Mouse (Mus musculus) heart, postnatal 4 days (tissue): ENCODE measurements around the gene Kank2. TPM values are rescaled to one million over a fixed set of nuclear protein-coding genes. Genes with fewer than 3 reads are reported as not detected.
A peak's percentile ranks its signal among the peaks of the same experiment; 100 is the strongest.
"Not testable (repeated sequence)": the region's sequence is repeated elsewhere in the genome, so short reads cannot be mapped to it uniquely, and the experiment has no call there.

ENCODE experiments used
- DNase-seq: peaks from one replicate; pipeline ENCODE4 v3.0.0; 2021
- total RNA-seq, 2 experiments: library from RNA; stranded (reverse); gene quantifications; 2 replicates each; pipeline ENCODE4 v1.2.3; 2021

Kank2 gene
- total RNA-seq, 2 experiments from 2014 or later = 50.7 to 53.7 TPM

DNA sequence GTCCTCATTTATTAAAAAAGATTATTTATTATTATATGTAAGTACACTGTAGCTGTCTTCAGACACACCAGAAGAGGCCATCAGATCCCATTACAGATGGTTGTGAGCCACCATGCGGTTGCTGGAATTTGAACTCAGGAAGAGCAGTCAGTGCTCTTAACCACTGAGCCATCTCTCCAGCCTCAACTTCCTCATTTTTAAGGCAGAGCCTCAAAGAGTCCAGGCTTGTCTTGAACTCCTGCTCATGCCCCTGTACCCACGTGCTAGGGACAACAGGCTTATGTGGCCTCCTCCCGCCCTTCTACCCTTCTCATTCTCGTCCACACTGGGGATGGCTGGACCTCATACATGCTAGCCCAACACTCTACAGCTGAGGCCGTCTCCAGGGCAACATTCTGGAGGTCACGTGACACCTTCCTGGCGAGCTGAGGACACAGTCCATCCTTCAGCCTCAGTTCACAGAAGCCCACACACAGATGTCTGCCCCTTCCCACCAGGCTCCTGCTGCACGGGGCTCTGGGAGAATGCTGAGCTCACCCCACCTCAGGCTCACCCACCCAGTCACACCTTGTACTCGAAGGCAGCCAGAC, 18.3 kb upstream of the Kank2 start:
- no peak for DNase-seq

DNA sequence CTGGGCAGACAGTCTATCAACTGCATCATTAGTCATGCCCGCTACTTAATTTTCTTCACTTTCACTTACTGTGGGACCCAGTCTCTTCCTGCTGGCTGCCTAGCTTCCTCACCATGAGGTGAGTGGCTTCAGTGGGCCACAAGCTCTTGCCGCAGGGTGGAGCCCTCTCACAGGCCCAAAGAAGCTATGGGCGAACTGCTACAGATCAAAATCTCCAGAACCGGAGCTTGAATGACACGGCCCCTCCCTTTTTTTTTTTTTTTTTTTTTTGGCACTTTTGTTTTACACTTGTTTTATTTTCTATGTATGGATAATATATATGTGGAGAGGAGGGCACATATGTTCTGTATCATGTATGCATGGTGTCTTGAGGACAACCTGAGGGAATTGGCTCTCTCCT, 12.6 kb upstream of the Kank2 start:
- no peak for DNase-seq

DNA sequence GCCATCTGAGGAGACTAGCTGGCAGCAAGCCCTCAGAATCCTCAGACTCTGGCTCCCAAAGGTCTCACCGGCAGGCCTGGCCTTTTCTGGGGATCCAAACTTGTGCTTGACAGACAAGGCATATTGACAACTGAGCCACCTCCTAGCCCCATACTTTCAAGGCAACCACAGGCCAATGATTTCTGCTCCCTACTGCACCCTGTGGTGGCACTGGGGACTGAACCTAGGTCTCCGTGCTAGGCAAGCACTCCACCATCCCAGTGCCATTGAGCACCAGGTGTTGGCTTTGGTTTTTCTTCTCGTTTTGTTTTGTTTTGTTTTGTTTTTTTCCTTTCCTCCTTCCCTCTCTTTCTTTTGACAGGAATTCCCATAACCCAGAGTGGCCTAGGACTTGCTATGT, 10.0 kb upstream of the Kank2 start:
- DNase-seq = no peak

DNA sequence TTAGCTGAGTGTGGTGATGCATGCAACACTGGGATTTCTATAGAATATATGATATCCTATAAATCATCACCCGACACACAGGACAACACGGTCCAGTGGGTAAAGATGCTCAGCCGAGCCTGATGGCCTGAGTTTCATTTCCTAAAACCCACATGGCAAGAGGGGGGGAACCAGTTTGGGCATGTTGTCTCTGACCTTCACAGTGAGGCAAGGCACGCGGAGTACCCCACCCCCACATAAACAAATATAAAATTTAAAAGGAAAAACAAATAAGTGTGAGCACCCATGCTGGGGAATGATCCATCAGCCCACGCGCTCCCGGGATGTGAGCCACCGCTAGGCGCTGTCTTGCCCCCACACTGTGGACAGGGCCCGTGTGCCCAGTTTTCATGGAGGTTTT, 8.4 kb upstream of the Kank2 start:
- no peak for DNase-seq

DNA sequence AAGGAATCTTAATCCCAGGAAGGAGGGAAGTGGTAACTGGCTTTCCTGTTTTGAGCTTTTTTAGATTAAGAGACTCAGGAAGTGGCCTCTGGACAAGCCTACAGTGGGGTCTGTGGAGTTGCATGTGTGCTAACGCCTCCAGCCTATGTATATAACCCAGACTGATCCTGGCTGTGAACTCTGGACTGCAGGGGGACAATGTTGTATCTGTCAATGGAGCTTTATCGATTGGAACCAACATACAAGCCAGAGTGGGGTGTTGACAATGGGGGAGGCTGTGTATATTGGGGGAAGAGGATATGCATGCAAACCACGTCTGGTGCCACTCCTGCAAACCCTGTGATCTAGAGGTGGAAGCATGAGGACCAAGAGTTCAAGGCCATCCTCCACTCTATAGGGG, 7.8 kb upstream of the Kank2 start:
- no peak for DNase-seq

DNA sequence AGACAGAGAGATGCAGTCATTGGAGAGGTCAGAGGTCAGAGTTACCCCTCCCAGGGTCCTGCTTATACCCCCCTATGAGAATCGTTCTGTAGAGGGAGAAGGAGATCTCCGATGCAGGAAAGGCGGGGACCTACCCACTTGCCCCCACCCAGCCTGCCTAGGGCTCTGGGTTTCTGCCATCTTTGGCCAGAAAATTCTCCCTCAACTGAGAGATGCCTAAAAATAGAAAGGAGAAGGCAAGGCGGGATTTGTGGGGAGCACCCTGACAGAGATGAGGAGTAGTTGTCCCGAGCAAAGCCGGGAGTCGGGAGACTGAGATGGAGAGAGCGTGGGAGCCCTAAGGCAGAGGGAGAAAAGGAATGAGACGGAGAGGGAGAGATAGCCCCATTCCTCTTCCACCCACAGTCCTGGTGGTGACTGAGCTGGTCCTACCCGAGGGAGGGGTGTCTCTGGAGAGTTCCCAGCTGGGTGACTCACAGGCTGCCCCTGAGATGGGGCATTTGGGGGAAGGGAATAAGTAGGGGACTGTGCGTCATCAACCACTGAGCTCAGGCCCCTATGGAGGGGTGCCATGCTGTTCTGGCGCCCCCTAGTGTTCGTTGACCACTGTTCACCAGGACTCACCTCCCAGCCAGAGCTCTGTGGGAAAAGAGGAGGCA, 5.6 kb upstream of the Kank2 start:
- peak; percentile 94 for DNase-seq

DNA sequence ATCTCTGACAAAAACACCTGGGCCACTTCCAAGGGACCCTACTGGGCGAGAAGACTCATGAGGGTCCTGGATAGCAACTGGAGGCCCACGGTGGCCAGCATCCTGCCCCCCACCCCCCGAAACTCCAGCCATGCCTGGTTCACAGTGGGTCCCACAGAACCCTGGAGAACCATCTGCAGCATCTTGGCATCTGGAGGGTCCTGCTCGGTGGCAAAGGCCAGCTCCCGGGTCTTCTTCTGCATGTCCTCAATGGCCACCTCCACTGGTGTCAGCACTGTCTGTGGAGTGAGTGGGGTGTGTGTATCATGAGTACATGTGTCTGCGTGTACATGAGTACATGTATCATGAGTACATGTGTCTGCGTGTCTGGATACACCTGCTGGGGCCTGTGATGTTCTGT, 3.0 kb upstream of the Kank2 start:
- DNase-seq = no peak

DNA sequence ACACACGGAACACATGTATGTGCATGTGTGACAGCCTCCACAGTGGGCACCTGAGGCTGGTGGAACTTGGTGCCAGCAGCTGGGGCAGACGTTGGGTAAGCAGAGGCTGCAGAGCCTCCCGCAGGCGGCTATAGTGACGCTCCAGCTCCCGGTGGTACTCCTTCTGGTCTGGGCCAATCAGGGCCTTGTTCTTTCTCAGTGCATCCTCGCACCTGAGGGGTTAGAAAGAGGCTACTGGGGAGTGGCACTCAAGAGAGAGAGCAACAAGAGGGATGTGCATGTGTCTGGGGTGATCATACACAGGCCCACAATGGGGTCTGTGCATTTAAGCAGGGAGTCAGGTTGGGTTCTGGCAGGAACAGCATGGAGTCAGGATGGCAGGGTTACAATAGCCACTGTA, 2.6 kb upstream of the Kank2 start:
- no peak for DNase-seq

DNA sequence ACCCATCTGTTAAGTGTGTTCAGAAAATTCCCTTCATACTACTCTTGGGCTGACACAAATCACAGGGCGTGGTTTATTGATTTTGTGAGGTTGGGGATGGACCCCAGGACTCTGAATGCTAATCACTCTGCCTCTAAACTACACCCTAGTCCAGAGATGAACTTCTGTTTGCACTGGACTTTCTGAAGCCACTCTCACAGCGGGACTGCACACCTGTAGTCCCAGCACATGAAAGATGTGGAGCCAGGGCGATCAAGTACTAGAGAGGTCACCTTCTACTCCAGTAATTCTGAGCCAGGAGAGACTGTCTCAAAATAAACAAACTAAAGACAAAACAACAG, 436 bp upstream of the Kank2 start:
- no peak for DNase-seq

DNA sequence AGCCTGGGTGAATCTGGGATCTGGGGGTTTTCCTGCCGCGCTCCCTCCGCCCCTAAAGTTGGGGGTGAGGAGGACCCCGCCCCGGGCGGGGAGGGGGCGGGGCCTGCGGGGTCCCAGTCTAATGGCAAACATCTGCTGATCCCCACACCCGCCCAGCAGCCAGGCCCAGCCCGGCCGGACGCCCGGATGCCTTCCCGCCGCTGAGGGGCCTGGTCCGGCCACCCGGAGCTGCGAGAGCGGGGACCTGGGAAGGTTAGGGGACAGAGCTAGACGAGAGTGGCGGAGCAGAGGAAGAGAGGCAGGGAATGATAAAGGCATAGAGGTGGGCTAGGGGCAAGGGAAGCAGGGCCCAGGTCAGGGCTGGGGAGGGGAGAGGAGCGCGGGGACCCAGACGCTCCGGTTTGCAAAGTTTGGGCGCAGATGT, 611 bp downstream of the Kank2 start:
- DNase-seq = peak; percentile 81

DNA sequence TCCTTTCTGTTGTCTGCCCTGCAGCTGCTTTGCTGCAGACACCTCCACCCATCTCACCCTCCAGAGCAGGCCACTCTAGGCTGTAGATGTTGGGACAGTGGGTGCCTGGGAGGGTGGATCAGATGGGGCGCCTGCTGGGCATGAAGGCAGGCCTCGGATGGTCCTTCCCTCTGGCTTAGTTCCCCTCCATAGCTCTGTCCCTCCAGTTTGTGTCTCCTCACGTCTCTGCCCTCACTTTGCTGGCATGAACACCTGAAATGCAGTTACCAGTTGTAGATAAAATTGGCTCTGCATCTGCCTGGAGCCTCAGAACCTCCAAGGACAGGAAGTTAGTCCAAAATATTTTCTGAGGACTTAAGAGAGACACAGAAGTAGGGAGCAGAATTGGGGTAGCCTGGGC, 1.6 kb downstream of the Kank2 start:
- no peak for DNase-seq

DNA sequence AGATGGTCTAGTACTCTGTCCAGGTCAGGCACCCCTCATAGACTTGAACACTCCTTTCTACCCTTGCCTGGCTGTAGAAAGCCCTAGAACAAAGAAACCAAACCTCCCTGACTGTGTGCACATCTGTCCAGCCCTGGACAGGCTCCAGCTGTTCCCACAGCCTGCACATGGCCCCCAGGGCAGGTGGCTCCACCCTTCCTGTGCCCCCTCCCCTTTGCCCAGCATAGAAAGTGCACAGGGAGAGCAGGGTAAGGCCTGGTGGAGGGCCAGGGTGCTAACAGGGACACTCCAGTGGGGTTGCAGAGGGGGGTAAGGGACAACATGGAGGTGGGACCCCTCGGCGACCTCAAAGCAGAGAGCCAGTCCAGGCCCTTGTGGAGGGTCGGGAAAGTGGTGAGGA, 2.3 kb downstream of the Kank2 start:
- peak; percentile 50 for DNase-seq

DNA sequence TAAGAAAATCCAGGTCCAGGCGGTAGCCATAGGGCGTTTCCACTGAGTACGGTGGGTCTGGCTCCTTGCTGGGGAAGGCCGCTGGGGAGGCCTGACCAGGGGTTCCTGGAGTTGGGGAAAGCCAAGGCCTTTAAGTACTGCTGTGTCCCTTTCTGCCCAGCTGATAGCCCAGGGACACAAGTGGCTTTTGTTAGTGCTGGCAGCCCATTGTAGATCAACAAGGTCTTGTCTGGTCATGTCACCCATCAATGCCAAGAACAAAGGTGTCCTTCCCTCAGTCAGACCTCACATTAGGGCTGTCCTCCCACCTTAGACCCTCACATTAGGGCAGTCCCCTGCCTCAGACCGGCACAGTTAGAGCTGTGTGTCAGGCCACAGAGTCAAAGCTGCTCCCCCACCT, 3.0 kb downstream of the Kank2 start:
- no peak for DNase-seq

DNA sequence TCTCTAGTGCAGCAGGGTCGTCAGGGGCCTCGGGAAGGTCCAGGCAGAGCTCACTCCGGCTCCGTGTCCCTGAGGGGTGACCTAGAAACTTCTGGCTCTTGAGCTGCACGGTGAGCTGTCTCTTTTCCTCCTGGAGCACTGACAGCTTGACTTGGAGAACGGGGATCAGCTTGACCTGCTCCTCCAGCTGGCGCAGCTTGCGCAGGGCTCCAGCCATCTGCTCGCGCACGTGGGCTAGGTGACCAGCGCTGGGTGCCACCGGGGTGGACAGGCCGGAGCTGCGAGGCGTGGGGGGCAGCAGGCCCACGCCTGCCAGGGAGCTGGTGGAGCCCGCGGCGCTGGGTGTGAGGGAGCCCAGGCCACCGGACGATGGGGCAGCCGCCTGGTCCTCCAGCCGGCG, 3.6 kb downstream of the Kank2 start:
- DNase-seq = no peak

DNA sequence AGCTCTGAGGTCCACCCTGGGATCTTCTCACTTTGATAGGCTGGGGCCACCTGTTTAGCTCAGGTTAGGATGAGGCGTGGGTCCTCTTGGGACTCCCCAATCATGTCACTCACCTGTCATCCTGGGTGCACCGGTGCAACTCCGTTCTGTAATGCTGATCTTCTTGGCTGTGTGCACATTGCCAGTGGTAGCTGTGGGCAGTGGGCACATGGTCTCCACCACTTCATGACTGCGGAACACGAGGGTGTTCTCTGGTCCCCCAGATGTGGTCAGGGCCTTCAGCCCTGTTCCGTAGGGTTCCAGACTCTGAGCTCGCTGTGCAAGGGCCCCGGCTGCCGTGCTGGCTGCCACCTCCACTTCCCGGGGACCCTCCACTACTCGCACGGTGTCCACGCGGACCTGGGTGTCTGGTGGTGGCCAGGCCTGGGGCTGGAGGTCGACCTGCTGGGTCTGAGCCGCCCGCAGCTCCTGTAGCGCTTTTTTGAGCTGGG, 4.2 kb downstream of the Kank2 start:
- DNase-seq = no peak

DNA sequence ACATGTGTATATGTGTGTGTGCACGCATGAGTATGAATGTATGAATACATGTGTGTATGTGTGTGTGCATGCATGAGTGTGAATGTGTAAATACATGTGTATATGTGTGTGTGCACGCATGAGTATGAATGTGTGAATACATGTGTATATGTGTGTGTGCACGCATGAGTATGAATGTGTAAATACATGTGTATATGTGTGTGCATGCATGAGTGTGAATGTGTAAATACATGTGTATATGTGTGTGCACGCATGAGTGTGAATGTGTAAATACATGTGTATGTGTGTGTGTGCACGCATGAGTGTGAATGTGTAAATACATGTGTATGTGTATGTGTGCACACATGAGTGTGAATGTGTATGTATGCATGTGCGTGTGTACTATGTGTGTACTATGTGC, 5.0 kb downstream of the Kank2 start:
- DNase-seq = not testable (repeated sequence)

DNA sequence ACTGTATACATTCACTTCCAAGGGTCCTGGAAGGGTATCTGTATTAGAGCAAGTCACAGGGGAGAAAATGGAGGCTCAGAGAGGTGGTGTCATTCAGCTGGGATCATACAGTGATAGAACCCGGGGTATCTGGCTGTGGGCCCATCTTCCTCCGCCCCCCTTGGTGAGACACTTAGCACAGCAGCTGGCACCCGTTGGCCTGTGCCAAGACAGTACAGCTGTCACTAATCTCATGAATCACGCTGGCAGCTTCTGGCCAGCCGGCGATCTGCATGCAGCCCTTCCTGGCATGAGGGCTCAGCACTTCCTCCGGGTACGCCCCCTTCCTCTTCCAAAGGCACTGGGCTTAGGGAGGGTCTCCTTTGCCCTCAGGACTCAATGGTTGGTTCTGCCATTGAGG, 5.9 kb downstream of the Kank2 start:
- peak; percentile 59 for DNase-seq

DNA sequence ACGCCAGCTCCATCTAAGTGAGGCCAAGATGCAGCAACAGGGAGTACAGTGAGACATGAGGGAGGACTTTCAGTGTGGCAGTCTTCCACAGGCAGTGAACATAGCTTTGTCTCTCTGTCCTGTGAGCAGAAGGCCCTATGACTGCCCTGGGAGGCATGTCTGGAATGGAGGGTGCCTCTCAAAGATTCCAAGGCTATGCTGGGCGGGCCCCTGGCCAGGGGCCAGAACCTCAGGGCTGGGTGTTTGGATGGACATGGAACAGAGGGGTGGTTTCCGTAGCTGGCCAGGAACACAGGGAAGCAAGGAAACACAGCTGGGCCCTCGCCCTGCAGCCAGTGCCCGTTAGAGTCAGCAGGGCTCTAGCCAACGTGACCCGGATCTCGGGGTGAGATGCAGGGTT, 6.7 kb downstream of the Kank2 start:
- DNase-seq = peak; percentile 79

DNA sequence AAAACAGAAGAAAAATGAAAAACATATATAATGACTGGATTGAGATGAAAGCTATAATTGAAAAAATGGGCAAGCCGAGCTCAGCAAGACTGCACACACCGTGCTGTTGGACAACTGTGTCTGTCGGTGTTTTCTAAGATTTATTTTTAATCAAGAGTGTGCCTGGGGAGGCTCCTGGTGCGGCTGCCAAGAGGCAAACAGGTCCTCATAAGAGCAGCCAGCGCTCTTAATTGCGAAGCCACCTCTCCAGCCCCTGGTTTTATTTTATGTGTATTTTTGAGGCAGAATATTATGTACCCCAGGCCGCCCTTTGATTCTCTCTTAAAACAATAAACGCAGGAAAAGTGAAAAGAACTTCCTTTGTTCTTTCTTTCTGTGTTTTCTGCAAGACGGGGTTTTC, 10.3 kb downstream of the Kank2 start:
- DNase-seq = no peak

DNA sequence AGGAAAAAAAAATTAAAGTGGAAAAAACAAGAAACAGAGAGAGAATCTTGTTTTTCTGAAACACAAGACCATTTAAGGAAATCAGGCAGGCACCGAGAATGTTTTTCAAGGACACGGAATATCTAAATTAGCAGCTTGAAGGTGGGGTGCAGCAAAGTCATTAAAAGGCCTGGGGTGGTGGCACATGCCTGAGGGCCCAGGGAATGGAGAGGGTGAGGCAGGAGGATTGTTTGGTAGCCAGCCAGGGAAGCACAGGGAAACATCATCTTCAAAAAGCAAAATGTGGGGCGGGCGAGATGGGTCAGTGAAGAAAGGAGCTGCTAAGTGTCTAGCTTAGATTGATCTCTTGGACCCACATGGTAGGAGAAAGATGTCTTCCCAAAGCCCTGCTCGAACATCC, 10.9 kb downstream of the Kank2 start:
- DNase-seq = no peak

DNA sequence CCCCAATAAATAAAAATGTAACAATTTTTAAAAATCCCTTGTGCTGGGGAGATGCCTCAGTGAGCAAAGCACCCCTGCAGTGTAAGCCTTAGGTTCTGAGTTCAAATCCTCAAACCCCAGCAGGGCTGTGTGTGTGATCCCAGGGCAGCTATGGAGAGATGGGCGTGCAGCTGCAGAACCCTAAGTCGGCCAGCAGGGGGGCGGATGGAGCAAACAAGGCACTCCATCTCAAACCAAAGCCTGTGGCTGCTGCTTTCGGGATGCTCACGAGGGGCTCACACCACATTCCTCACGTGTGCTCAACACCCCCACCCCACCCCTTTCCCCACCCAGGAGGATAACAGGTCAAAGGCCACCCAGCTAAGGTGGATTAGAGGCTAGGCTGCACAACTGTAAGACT, 11.6 kb downstream of the Kank2 start:
- DNase-seq = peak; percentile 78

DNA sequence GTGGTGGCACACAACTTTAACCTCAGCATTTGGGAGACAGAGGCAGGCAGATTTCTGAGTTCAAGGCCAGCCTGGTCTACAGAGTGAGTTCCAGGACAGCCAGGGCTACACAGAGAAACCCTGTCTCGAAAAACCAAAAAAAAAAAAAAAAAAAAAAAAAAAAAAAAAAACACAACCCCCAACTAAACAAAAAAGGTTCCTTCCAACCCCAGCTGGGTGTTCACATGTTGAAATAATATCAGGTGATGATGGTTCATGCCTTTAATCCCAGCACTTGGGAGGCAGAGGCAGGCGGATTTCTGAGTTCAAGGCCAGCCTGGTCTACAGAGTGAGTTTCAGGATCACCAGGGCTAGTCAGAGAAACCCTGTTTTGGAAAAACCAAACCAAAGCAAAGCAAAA, 12.2 kb downstream of the Kank2 start:
- DNase-seq = not testable (repeated sequence)

DNA sequence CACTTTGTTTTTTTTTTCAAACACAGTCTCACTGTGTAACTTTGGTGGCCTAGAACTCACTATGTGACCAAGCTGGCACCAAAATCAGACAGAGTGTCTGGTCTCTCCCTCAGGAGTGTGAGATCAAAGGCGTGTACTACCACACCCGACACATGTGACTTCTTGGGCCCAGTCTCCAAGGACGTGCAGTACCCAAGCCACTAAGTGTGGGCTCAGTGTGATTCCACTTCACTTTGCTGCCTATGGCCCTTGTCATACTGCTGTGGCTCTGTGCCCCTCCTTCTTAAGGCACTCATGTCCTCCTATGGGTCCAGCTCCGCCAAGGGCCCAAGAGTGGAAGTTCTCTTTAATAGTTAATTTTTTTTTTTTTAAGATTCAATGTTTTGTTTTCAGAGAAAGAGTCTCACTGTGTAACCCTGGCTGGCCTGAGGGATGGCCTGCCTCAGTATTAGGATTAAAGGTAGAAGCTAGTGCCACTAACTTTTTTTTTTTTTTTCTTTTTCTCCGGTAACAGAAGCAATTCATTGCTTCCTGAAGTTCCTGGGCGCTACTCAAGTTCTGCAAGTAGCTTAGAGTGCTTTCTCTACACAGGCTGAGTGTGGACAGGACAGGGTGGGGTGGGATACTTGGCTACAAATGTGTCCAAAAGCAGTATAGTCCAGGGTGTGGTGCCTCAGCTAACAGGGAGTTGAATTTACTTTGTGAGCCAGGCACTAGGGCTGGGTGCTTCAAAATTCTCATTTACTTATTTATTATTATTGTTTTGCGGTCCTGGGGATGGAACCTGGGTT, 13.8 kb downstream of the Kank2 start:
- DNase-seq = no peak
